Mouse (Mus musculus): ENCODE data around the gene Gzmg.
"Not testable (repeated sequence)": the region's sequence is repeated elsewhere in the genome, so short reads cannot be mapped to it uniquely, and the experiment has no call there.

Gene Gzmg

DNA sequence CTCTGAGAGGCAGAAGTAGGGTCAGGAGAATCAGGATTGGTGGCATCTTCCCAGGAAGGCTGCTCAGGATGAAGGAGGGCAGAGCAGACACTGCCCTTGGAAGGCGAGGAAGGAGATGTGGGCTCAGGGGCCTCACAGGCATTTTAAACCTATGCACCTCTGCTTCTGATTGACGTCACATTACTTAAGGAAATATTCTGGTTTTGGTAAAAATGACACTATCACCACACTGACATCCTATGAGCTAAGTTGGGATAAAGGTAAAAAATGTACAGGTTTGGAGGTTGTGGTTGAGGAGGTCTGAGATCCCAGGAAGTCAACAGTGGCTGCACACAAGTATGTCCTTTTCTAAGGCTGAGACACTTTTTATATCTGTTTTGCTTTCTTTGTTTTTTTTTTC lies at the start of gene Gzmg:
TSS of gene Gzmg (minus strand) at position 101 of the 400 bp plus-strand sequence.
- DNase-seq (ENCODE audit: low spot score): not testable (repeated sequence)

DNA sequence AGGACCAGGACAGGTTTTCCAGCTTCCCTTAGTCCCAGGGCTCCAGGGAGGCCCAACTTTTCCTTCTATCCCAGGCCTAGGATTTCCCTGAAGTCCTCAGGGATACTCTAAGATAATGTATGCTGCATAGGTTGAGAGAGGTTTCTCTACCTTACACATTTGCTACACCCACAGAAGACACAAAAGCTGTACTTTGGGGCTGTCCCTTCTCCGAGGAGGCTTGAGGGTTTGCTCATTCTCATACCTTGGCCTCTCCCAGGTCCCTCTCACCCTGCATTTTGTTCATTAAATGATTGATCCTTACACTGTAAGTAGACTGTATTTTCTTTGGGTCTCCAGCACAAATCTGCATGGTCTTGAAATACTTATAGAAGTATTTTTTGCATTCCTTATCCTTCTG lies 46.2 kb upstream of the Gzmg start:
- DNase-seq (ENCODE audit: low spot score): no peak

GRCm38 (mm10) chr14:56205021-56205420 lies 45.6 kb upstream of the Gzmg start:
- DNase-seq (ENCODE audit: low spot score): not testable (repeated sequence)

DNA sequence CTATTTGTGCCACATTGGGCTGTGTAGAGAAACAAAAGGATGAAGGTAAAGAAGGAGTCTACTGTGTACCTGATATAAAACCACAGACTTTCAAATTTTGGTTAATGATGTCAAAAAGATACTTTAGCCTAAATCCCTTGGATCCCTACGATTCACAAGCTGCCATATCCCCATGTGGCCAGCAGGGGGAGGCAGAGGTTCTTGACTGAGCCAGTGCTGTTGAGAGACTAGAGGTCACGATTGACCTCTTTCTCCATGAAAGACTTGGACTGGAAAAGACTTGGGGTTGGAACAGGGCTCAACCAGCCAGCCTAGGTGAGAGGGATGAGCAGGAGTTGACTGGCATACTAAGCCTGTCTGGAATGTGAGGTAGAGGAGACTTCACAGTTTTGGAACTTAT lies 44.6 kb upstream of the Gzmg start:
- no peak for DNase-seq (ENCODE audit: low spot score)

DNA sequence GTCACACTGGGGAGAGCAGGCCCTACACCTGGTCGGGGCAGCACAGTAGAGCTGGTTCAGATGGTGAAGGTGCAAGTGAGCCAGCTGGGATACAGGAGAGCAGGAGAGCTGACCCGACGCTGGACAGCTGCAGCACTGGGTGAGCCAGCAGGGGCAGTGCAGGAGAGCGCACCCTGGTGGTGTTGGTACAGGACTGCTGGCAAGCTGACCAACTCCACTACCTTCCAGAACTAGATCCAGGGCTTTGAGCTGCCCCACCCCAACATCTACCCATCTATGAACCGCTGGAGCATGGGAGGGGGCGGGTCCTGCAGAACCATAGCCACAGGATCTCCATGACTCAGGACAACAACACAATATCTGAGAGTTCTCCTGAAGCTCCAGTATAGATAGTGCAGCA lies 27.6 kb upstream of the Gzmg start:
- no peak for DNase-seq (ENCODE audit: low spot score)

GRCm38 (mm10) chr14:56186521-56186920 lies 27.1 kb upstream of the Gzmg start:
- DNase-seq (ENCODE audit: low spot score): no peak

- DNase-seq (ENCODE audit: low spot score): not testable (repeated sequence)
Measured at GRCm38 (mm10) chr14:56177651-56178050, 18.3 kb upstream of the Gzmg start.

DNA sequence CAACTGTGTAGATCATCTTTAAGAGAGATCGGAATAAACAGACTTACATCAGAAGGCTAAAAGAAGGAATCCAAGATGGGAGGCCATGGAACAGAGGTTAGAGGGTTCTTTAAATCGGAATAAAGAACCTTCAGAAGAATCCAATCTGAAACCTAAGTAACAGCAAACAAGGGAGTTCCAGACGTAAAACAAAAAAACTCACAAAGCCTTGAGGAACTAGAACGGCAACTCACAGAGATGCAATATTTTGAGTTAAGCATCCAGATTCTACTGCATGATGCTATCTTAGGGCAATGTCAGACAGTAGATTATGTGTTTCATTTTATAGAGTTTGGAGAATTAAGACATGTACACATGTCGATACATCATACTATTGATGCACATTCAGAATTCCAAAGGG lies 15.1 kb upstream of the Gzmg start, which contains the start of gene Gzmn:
TSS of gene Gzmn (minus strand) at position 101 of the 400 bp plus-strand sequence.
- no peak for DNase-seq (ENCODE audit: low spot score)

GRCm38 (mm10) chr14:56173396-56173795 lies 14.0 kb upstream of the Gzmg start:
- DNase-seq (ENCODE audit: low spot score): no peak

DNA sequence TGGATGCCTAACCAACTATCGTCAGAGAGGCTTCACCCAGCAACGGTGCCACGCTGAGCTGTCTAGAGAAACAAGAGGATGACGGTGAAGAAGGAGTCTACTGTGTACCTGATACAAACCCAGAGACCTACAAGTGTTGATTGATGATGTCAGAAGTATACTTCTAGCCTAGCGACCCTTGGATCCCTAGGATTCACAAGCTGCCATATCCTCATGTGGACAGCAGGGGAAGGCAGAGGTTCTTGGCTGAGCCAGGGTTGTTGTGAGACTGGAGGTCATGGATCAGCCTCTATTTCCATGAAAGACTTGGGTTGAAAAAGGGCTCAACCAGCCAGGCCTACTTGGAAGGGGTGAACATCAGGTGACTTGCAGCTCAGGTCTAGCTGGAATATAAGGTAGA lies 13.4 kb upstream of the Gzmg start:
- no peak for DNase-seq (ENCODE audit: low spot score)

GRCm38 (mm10) chr14:56168009-56168408 lies 8.6 kb upstream of the Gzmg start:
- DNase-seq (ENCODE audit: low spot score): no peak

DNA sequence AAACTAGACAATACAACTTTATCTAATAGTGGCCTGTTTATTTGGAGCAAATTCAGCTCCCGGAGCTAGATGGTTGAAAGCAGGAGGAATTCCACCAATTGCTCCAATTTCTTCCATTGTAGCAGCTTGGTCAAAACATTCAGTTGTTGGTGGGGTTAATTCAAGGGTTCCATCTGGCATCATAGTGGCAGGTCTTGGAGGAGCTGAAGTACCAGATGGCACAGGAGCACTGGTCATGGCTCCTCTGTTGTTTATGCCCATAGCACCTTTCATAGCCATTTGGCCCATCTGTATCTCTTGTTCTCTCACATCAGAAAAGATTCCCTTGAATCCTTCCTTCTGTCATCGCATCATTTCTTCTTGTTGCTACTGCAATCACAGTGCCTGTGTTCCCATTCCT lies 2.7 kb upstream of the Gzmg start:
- DNase-seq (ENCODE audit: low spot score): no peak

- DNase-seq (ENCODE audit: low spot score): no peak
Measured at GRCm38 (mm10) chr14:56155340-56155739, 4.0 kb downstream of the Gzmg start.

DNA sequence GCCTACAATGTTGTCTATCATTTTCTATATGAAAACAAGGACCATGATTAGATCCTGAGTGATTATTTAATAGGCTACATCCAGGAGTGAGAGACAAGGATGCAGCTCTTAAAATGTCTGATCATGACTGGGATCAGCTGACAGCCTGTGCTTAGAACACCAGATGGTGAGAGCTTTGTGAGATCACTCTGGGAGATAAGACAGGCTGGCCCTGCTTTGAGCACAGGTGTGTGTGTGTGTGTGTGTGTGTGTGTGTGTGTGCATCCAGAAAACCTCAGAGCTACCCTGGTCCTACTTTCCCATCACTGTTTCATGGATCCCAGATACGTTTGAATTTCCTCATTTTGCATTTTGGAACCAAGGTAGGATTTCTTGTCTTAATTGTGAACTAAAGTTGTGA lies 25.7 kb downstream of the Gzmg start:
- DNase-seq (ENCODE audit: low spot score): not testable (repeated sequence)

- DNase-seq (ENCODE audit: low spot score): not testable (repeated sequence)
Measured at GRCm38 (mm10) chr14:56132508-56132907, 26.9 kb downstream of the Gzmg start, which contains the start of gene Gzmd. Gene Gzmd, minus strand, starts transcription at chr14:56132608.

DNA sequence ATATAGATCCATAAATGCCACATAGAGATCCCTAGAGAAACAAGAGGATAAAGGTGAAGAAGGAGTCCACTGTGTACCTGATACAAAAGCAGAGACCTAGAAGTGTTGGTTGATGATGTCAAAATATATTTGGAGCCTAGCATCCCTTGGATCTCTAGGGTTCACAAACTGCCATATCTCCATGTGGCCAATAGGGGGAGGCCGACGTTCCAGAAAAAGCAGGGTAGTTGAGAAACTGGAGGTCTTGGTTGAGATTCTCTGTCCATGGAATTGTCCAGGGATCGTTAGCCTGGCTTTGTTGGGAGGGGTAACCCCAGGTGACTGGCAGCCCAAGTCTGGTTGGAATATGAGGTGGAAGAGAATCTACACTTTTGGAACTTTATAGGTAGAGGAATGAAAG lies 31.0 kb downstream of the Gzmg start:
- DNase-seq (ENCODE audit: low spot score): no peak

DNA sequence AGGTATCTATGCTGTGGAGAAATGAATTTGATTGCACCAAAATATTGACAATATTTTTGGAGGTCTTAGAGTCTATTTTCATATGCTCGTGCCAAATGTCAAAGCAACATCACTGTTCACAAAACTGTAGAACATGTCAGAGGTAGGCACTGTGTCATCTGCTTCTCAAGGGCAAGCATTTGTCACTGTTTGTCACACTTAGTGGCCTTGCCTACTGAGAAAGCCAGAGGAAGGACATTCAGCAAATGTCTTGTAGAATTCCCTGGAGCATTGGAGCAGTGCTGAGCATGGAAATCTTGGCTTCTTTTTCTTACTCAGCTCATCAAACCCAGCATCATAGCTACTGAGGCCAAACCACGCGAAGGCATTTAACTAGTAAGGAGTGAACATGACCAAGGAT lies 35.9 kb downstream of the Gzmg start:
- DNase-seq (ENCODE audit: low spot score): no peak

GRCm38 (mm10) chr14:56120525-56120924 lies 38.9 kb downstream of the Gzmg start, which contains the start of gene Gzme:
Gene Gzme, minus strand, starts transcription at chr14:56120625.
- no peak for DNase-seq (ENCODE audit: low spot score)

DNA sequence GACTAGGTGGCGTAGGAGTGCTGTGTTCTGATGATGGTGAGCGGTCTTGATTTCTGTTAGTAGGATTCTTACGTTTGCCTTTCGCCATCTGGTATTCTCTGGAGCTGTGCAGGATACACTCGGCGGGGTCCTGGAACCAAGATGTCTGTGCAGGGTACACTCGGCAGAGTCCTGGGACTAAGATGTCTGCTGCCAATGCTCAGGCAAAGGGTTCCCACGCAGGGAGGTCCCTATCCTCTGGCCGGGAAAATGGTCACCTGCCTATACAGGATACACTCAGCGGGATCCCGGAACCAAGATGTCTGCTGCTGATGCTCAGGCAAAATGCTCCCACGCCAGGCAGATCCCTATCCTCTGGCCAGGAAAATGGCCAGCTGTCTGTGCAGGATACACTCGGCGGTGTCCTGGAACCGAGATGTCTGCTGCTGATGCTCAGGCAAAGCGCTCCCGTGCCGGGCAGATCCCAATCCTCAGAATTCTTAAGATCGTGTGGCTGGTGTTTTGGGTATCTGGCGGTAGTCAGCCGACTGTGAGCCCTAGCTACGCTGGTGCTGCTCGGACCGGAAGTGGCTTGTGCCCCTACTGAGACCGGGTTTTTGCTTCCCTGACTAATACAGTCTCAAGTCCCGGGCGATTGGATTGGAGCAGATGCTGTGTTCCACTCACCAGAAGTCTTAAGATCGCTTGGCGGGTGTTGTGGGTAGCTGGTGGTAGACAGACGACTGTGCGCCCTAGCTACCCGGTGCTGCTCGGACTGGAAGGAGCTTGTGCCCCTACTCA lies 43.7 kb downstream of the Gzmg start:
- not testable (repeated sequence) for DNase-seq (ENCODE audit: low spot score)
